Mouse (Mus musculus) kidney, embryonic 15.5 days (tissue): ENCODE data around the gene Ifna13. TPM values are rescaled to one million over a fixed set of nuclear protein-coding genes. Genes with fewer than 3 reads are reported as not detected.
A peak's percentile ranks its signal among the peaks of the same experiment; 100 is the strongest.

ENCODE experiments used
- ATAC-seq: fragments of 200-750 bp; cut with Nextera tagmentation; replicated peaks from 2 replicates; pipeline ENCODE4 v1.8.0; 2017; ENCODE audit warnings: moderate TSS enrichment; ENCODE audit not compliant: low FRiP score
- H3K27ac ChIP-seq: fragments of 300-500 bp; sonication (generic); 2 replicates; pipeline ENCODE4 v1.5.1; 2015; ENCODE audit warnings: mild to moderate bottlenecking, inconsistent platforms
- H3K27me3 ChIP-seq: fragments of 300-500 bp; sonication (generic); 2 replicates; pipeline ENCODE4 v1.6.1; 2015; ENCODE audit warnings: inconsistent platforms
- H3K36me3 ChIP-seq: fragments of 300-500 bp; sonication (generic); 2 replicates; pipeline ENCODE4 v1.6.1; 2015; ENCODE audit warnings: inconsistent platforms
- H3K4me1 ChIP-seq: fragments of 300-500 bp; sonication (generic); 2 replicates; pipeline ENCODE4 v1.6.1; 2015; ENCODE audit warnings: inconsistent platforms
- H3K4me2 ChIP-seq: fragments of 300-500 bp; sonication (generic); 2 replicates; pipeline ENCODE4 v1.6.1; 2015; ENCODE audit warnings: moderate library complexity, mild to moderate bottlenecking, inconsistent platforms
- H3K4me3 ChIP-seq: fragments of 300-500 bp; sonication (generic); replicated peaks from 2 replicates; pipeline ENCODE4 v1.5.1; 2015; ENCODE audit warnings: mild to moderate bottlenecking, inconsistent platforms
- H3K9ac ChIP-seq: fragments of 300-500 bp; sonication (generic); 2 replicates; pipeline ENCODE4 v1.6.1; 2015; ENCODE audit warnings: mild to moderate bottlenecking, inconsistent platforms
- H3K9me3 ChIP-seq: fragments of 300-500 bp; sonication (generic); replicated peaks from 2 replicates; pipeline ENCODE4 v1.6.1; 2016; ENCODE audit warnings: inconsistent platforms
- WGBS: fragments of 180-500 bp; shearing (Covaris S2); methylation state at CpG from one replicate; pipeline ENCODE4 v1.1.7; 2015; ENCODE audit warnings: mixed read lengths; 5-methylcytosine and 5-hydroxymethylcytosine counted together
- polyA plus RNA-seq: library from polyadenylated mRNA; unstranded; fragments of >200 nt; fragmentation: Nextera tagmentation; extraction: Ambion mirVana; gene quantifications from 2 replicates; pipeline ENCODE4 v1.2.1, GENCODE M21; 2015

The Ifna13 gene
- polyA plus RNA-seq, 1 experiment from 2014 or later, result not detected

- Histone ChIP-seq H3K36me3 (no peaks in the 10 kb centered on the region), H3K4me3 (peak overlapping the region; percentile 47), H3K9ac (peak overlapping the region; percentile 35; the same call in 1 of the 2 replicates), H3K27me3 (no peaks in the 10 kb centered on the region), H3K9me3 (no peaks in the 10 kb centered on the region), H3K27ac (no peak overlapping the region), H3K4me2 (peak overlapping the region; percentile 58), H3K4me1 (no peaks in the 10 kb centered on the region)
- ATAC-seq, result no peak
- WGBS, result 51% methylated on average over 8 of the region's 8 CpGs
These were observed 3.6 kb downstream of the Ifna13 start for GRCm38 (mm10) chr4:88640704-88641076.

GRCm38 (mm10) chr4:88634311-88634710, 9.9 kb downstream of the Ifna13 start, which contains the start of gene C87499:
TSS of gene C87499 (minus strand) at chr4:88634411.
- Histone ChIP-seq H3K27ac (no peak within 1 kb of the TSS), H3K9ac (no peak within 1 kb of the TSS), H3K4me3 (no peak within 1 kb of the TSS), H3K36me3 (no peaks in the 10 kb centered on the region), H3K27me3 (no peaks in the 10 kb centered on the region), H3K4me1 (no peaks in the 10 kb centered on the region), H3K9me3 (no peaks in the 10 kb centered on the region), H3K4me2 (no peak within 1 kb of the TSS)
- WGBS, result 88% methylated on average over 4 of the region's 4 CpGs
- ATAC-seq, result no peak

- no peak for ATAC-seq
- H3K4me1 ChIP-seq, result no peaks in the 10 kb centered on the region
- no peaks in the 10 kb centered on the region for H3K9me3 ChIP-seq
- no peak within 1 kb of the TSS for H3K4me3 ChIP-seq
- H3K27me3 ChIP-seq, result no peaks in the 10 kb centered on the region
- H3K36me3 ChIP-seq, result no peaks in the 10 kb centered on the region
- no peak within 1 kb of the TSS for H3K9ac ChIP-seq
- no peak within 1 kb of the TSS for H3K27ac ChIP-seq
- H3K4me2 ChIP-seq, result no peak within 1 kb of the TSS
These were observed 41.0 kb downstream of the Ifna13 start, which contains the start of gene Ifna12 for GRCm38 (mm10) chr4:88603276-88603675. TSS of gene Ifna12 (minus strand) at chr4:88603376.

Other genes with a start within 250 kb of the Ifna13 start
- gene Hacd4, start 205.5 kb downstream of the Ifna13 start, polyA plus RNA-seq, result 18.3 and 20.7 TPM in 2 replicates
- not detected in 2 replicates for gene Ifnb1, start 121.7 kb downstream of the Ifna13 start, polyA plus RNA-seq
- not detected in 2 replicates for gene Ifna15, start 86.2 kb downstream of the Ifna13 start, polyA plus RNA-seq
- not detected in 2 replicates for gene Ifna14, start 72.7 kb downstream of the Ifna13 start, polyA plus RNA-seq
- not detected in 2 replicates for gene Ifna9, start 52.1 kb downstream of the Ifna13 start, polyA plus RNA-seq
- not detected in 2 replicates for gene Ifna12, start 41.1 kb downstream of the Ifna13 start, polyA plus RNA-seq
- not detected in 2 replicates for gene C87499, start 10.0 kb downstream of the Ifna13 start, polyA plus RNA-seq
- not detected in 2 replicates for gene Ifna16, start 32.5 kb upstream of the Ifna13 start, polyA plus RNA-seq
- gene Ifna2, start 39.5 kb upstream of the Ifna13 start, polyA plus RNA-seq, result not detected in 2 replicates
- gene Ifnab, start 46.9 kb upstream of the Ifna13 start, polyA plus RNA-seq, result not detected in 2 replicates
- 1.1 and 1.2 TPM in 2 replicates for gene Gm26566, start 77.3 kb upstream of the Ifna13 start, polyA plus RNA-seq
- gene Klhl9, start 78.0 kb upstream of the Ifna13 start, polyA plus RNA-seq, result 95.2 and 103 TPM in 2 replicates
- not detected in 2 replicates for gene Gm13271, start 110.4 kb upstream of the Ifna13 start, polyA plus RNA-seq
- gene Gm13283, start 115.7 kb upstream of the Ifna13 start, polyA plus RNA-seq, result 0.30 and 0.49 TPM in 2 replicates
- gene Gm13290, start 129.4 kb upstream of the Ifna13 start, polyA plus RNA-seq, result 0.23 TPM in 1 of 2 replicates, not detected in the other
- gene Gm13289, start 132.5 kb upstream of the Ifna13 start, polyA plus RNA-seq, result not detected in 2 replicates
- 0.40 TPM in 1 of 2 replicates, not detected in the other for gene Gm13272, start 135.4 kb upstream of the Ifna13 start, polyA plus RNA-seq
- gene Ifnz, start 137.7 kb upstream of the Ifna13 start, polyA plus RNA-seq, result 0.35 TPM in 1 of 2 replicates, not detected in the other
- not detected in 2 replicates for gene Gm13276, start 141.2 kb upstream of the Ifna13 start, polyA plus RNA-seq
- not detected in 2 replicates for gene Gm13277, start 144.2 kb upstream of the Ifna13 start, polyA plus RNA-seq
- gene Gm13278, start 147.1 kb upstream of the Ifna13 start, polyA plus RNA-seq, result not detected in 2 replicates
- gene Gm13275, start 150.0 kb upstream of the Ifna13 start, polyA plus RNA-seq, result not detected in 2 replicates
- not detected in 2 replicates for gene Gm13279, start 152.9 kb upstream of the Ifna13 start, polyA plus RNA-seq
- 1.0 and 1.2 TPM in 2 replicates for gene Gm13285, start 155.2 kb upstream of the Ifna13 start, polyA plus RNA-seq
- gene Gm13287, start 158.8 kb upstream of the Ifna13 start, polyA plus RNA-seq, result not detected in 2 replicates
- 0.08 TPM in 1 of 2 replicates, not detected in the other for gene Gm13288, start 161.1 kb upstream of the Ifna13 start, polyA plus RNA-seq
- gene Ifna7, start 171.8 kb upstream of the Ifna13 start, polyA plus RNA-seq, result not detected in 2 replicates
- not detected in 2 replicates for gene Ifna11, start 175.5 kb upstream of the Ifna13 start, polyA plus RNA-seq
- not detected in 2 replicates for gene Ifna6, start 183.0 kb upstream of the Ifna13 start, polyA plus RNA-seq
- gene Ifna5, start 191.1 kb upstream of the Ifna13 start, polyA plus RNA-seq, result not detected in 2 replicates
- gene Ifna4, start 197.4 kb upstream of the Ifna13 start, polyA plus RNA-seq, result not detected in 2 replicates
- not detected in 2 replicates for gene Ifna1, start 205.6 kb upstream of the Ifna13 start, polyA plus RNA-seq
- not detected in 2 replicates for gene Ifne, start 235.7 kb upstream of the Ifna13 start, polyA plus RNA-seq